Mouse (Mus musculus): ENCODE measurements around the gene Osbpl3.

DNA sequence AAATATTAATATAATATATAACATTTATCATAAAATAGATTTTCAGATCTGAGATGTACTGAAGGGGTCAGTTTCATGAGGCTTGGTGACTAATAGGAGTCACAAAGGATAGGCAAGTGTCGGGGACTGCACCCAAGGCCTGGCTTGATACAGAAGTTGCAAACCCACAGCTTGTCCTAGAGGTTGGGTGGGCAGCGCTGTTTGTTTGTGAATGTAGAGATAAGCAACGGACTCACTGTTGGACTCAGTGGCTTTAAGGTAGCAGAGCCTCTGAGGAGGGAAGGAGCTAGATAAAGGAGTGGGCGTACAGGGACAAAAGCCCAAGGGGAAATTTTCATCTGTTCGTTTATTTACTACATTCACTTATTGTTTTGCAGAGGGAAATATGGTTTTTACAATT lies 48.7 kb upstream of the Osbpl3 start:
- TF ChIP-seq TAL1 (IDR thresholded peaks at IDR 0.05; ENCODE audit: low read length), result no peak
- no peak for TF ChIP-seq GATA1 (IDR thresholded peaks at IDR 0.05; ENCODE audit: low read length)
